Mouse (Mus musculus): Measurements from ENCODE around the gene Dclk2.

The Dclk2 gene

DNA sequence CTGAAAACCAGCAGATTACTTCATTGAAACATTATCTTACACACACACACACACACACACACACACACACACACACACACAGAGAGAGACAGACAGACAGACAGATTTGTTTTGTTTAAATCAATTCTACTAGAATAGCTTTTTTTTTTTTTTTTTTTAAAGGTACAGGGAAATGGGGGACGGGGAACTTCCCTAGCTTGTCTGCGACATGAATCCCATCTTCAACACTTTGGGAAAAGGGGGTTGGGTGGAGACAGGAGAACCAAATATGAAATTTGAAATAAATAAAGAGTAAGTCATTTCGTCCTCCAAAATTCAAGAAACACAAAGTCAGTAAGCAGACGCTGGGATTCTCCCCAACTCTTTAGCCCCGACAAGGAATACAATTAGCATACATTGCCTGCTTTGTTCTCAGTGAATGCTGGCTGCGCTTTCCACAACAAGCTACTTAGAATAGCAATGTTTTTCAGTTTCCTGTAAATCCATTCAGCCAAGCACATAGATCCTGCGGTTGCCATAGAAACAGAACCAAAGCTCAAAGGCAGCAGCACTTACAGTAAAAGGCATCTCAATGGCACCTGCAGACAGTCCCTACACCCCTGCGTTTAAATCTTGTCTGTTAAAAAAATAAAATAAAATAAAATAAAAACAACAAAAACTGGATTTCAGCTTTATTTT, 75.7 kb downstream of the Dclk2 start:
- peak; percentile 54 for DNase-seq (ENCODE audit: low spot score)

DNA sequence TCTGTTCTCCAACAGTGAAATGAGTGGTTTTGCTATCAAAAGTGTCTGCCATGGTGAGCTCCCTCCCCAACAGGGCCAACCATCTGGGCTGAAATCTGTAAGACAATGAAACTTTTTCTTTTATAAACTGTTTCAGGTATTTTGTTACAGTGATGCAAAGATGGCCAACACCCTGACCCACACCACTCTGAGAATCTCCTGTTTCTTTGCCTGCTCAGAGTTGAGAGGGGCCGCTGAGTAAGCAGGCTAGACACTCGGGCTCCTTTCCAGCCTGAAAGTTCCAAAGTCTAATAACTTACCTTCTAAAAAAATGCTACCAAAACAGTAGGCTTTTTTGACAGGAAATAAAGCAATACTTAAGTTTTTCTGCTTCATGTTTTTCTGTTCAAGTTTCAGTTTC, 78.2 kb downstream of the Dclk2 start:
- no peak for DNase-seq (ENCODE audit: low spot score)

DNA sequence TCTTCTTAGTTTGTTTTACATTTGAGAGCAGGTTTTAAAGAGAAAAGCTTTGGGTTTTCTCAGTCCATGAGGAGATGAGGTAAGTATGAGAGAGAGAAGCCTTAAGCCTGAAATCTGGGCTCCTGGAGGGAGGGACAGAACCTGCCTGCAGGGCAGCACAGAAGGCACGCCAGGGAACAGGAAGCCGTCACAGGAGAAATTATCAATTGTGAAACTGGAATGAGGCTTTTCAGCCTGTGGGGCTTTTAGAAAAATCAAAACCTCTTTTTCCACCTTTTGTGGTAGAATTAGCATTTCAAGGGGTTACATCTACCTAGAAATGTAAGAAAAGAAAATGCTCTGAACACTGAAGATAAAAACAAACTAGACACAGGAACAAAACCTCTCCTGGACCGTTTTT, 81.0 kb downstream of the Dclk2 start:
- no peak for DNase-seq (ENCODE audit: low spot score)

DNA sequence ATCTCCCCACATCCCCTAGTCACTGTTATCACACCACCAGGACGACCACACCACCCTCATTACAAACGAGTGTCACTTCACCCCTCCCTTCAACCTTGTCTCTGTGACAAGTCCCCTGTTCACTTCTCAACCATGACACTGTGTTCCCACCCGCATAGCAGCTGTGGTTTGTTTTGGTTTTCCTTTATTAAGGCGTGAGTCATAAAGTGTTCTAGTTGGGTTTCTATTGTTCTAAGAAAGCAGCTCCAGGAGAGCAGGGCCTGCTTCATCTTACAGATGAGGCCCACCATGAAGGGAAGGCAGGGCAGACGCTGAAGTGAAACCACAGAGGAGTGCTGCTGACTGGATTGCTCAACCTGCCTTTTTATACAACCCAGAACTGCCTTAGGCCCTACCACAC, 83.3 kb downstream of the Dclk2 start:
- DNase-seq (ENCODE audit: low spot score): no peak

DNA sequence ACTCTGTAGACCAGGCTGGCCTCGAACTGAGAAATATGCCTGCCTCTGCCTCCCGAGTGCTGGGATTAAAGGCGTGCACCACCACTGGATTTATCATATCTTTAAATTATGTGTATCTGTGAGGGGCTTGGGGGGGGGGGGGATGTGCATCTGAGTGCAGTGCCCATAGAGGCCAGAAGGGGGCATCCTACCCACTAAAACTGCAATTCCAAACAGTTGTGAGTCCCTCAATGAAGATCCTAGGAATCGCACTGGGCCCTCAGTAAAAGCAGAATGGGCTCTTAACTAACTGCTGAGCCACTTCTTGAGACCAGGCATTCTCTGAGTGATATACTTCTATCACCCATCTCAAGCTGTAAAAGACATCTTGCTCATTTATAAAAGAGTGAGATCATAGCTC, 85.5 kb downstream of the Dclk2 start:
- DNase-seq (ENCODE audit: low spot score): no peak

DNA sequence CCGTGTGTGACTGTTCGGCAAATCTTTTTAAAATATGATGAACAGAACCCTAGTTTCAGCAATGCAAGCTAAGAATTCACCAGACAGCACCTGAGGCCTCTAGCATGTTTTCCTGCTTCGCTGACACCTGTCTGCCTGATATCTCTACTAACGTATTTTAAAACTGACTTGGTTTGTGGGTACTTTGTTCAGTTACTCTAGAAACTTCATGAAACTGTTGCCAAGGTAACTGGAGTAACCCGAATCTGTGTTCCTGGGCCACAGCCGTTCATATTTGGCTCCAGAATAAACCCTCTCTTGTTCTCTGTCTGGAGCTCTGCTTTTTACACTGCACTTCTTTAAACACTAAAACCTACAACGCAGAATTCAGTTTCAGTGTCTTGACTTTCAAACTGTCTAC, 86.3 kb downstream of the Dclk2 start:
- DNase-seq (ENCODE audit: low spot score): no peak

DNA sequence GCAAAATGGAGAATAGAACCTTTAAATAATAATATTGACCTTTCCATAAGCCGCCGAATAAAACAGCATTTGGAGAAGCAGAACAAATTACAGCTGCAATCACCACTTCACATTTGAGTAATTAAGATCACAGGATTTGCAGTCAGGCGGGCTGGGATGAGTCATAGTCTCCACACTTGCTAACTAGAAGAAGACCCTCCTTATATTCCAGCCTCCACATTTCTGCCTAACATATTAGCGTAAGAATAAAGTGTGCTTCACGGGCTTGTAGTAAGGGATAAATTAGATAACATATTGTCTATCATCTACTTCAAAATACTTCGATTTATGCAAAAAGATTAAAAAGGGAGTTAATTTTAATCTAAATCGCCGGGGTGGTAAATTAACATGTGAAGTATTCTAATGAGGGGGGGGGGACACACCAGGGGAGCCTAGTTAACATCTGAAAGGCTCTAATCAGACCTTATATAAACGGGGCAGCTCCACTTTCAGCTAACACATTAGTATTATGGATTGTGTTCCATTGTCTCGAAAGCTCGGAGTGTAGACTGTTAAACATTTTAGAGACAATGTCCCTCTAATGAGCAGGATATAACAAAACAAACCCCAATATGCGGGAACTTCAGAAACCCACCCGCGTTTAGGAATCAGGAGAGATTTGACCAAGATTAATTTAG, 87.9 kb downstream of the Dclk2 start:
- DNase-seq (ENCODE audit: low spot score): peak; percentile 37

DNA sequence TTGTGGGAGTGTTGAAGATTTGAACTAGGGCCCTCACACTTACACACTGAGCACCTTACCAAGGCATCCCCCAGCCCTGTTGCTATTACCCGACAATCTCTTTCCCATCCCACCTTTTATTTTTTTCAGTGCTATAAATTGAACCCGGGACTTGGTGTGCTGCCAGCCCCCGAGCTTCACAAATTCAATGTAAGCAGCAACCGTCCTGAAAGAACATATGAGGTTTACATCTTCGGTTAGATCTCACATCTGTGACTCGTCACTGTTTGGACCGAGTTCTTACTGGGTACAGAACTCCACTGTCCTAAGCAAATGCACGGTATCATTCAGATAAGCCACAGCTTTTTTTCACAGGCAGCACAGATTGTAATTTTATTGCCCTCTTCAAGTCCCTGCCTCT, 88.5 kb downstream of the Dclk2 start:
- peak; percentile 58 for DNase-seq (ENCODE audit: low spot score)

DNA sequence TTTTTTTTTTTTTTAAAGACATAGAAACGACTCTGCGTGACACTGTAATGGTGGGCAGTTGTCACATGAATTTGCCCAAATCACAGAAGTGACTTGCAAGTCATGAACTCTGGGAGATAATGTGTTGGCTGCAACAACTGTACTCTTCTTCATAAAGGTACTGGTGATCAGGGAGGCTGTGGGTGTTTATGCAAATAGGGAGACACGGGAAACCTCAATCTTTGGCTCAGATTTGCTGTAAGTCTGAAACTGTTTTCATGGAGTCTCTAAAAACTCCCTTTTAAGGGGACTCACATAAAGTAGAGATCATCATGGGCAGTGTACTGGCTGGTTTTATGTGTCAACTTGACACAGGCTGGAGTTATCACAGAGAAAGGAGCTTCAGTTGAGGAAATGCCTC, 93.1 kb downstream of the Dclk2 start:
- DNase-seq (ENCODE audit: low spot score): no peak

DNA sequence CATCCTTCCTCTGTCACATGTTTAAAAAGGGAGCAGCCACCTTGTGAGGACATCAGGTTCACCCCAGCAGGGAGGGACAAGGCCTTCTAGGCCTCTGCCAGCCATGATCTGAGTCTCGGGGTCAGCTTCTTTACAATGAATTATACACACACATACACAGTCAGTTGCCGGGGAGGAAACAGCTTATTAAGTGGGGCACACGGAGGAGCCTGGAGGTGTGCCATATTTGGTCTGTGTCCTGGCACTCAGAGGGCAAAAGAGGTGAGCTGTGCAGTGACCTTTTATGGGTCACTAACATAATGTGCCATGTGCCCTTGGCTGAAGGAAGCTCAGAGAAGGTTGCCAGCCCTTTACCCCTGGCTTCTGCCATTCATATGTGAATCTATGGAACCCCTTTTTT, 99.3 kb downstream of the Dclk2 start:
- DNase-seq (ENCODE audit: low spot score): no peak

DNA sequence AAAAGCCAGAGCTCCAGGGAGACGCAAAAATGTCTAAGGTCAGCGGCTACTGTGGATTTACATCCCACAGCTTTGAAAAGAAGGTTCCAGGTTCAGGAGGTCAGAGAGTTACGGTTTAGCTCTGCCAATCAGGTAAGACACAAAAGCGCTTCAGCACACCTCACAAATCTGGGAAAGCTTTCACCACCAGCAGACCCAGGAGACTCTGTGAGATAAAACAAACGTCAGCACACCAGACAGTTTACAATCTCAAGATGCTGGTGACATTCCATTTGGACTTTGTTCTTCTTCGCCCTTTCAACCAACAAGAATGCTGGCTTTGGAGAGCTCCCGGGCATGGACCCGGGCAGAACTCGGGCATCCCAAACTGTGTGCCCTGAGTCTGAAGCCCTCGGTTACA, 100.3 kb downstream of the Dclk2 start:
- no peak for DNase-seq (ENCODE audit: low spot score)

DNA sequence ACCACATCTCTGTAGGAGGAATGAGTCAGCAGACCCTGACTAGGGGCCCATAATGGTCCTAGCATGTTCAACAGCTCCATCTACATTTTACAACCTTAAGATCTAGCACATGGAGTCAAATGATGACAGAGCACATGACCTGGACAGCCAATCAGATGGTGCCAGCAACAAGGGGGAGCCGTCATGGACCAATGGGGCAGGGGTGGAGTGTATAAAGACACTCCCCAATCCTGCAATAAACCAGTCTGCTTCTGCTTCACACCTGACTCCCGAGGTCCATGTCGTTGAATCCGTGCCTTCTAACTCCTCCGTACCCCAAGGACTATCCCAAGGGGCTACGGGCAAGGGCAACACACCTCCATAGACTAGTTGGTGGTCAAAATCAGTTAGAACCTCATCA, 101.3 kb downstream of the Dclk2 start:
- DNase-seq (ENCODE audit: low spot score): no peak

DNA sequence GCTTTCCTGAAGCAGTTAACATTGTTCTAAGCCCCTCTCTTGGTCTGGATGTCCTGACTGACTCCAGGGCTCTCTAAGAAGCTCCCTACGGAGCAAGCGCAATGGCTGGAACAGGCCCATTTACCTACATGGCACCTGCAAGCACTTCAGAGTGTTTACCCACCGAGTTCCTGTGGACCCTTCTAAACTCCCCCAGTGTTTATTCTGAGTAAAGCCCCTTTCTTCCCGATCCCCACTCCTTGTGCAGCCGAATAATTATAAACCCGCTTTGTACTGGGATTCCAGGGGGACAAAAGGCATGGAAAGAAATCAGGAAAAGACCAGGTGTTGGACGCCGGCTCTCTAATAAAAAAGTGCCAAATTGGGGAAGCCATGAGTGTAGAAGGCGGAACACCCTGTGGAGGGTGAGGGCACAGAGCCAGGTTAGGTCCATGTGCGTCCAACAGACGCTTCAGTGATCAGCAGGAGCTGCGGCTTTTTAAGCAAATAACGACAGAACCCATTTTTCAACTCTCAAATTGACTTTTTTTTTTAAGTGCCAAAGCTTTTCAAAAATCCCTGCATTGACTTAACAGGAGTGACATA, 102.6 kb downstream of the Dclk2 start:
- no peak for DNase-seq (ENCODE audit: low spot score)

DNA sequence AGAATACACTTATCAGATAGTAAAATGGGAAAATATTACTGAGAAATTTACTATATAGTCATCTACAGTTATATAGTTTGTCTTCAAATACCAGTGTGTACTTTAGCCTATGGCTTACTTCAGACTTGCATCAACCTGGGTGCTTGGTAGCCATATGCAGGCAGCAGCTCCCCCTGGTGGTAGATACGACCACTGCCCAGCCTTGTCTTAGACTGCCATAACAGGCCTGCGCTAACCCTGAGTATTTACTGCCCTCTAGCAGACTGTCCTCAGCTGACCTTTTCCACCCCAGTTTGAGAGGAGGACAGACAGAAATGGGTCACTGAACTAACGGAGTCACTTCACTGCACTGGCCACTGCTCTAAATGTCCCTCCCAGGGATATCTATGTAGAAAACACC, 108.0 kb downstream of the Dclk2 start:
- peak; percentile 81 for DNase-seq (ENCODE audit: low spot score)

DNA sequence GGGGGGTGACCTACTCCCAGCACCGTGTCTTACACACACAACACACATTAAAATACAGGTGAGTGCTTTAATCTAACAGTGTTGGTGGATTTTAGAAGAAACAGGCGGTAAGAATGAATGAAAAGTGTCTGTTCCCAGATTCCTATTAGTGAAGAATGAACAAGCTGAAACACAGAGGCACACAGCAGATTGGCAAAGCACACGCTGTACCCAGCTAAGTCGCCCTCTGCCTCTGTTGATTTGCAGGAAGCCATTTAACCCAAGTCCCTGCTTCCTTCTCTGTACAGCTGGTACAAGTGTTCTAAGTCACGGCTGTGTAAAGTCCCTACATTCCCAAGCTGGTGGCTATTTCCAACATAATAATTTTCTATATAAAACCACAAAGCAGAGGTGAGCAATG, 109.7 kb downstream of the Dclk2 start:
- no peak for DNase-seq (ENCODE audit: low spot score)

DNA sequence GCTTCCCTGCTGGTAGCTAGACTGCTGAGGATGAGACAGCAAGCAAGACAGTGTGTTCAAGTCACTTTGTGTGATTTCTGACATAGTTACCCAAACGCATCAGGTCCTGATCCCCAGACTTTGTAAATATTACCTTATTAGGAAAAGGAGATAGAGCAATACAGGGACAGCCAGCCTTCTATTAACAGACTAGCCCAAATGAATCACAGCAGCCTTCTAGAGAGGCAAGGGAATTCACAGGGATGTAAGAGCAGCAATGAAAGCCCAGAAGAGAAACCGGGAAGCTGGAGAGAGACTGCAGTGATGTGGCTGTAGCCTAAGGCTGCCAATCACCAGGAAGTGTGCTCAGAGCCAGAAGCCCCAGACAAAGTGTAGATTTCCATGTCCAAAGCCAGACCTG, 111.0 kb downstream of the Dclk2 start:
- no peak for DNase-seq (ENCODE audit: low spot score)

DNA sequence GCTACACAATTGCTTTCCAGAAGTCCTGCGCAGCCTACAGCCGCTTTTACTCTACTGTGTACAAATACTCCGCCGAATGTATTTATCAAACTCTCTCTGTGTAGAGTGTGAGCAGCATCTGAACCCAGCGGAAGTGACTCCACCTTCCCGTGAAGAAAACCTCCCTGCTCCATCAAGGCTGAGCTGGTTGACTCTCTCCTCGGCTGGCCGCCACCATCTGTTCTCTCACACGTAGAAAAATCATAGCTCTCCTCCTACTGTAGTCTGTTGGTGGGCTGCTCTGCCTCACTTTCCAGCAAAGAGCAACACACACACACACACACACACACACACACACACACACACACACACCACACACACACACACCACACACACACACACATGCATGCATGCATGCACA, 111.5 kb downstream of the Dclk2 start:
- no peak for DNase-seq (ENCODE audit: low spot score)

DNA sequence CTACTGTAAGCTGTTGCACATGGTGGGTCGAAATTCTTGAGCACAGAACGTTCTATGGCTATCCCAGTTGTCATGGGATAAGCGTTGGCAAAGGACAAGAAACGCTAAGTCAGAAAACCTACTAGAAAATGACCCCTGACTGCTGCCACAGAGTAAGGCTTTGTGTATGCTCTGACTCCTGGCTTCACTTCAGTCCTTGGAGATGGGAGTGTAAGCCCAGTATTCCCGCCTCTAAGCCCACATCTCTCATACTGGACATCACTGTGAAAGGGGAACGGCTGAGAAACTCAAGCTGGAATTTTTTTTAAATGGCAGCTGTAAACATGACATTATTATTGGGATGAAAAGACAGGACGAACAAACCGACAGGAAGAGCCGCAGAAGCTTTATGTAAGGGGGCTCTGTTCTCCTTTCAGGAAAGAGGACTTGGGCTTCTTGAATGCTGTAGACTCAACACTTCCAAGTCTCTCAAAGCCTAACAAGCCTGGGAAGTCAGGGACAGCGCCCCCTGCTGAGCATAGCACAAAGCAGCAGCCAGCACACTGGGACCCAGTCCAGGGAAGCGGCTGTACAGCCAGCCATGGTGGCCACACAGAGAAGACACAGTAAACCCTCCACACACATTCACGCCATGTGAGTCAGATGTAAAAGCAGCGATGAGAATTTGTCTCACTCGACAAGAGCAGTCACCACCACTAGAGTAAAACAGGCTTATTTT, 112.7 kb downstream of the Dclk2 start:
- peak; percentile 63 for DNase-seq (ENCODE audit: low spot score)

DNA sequence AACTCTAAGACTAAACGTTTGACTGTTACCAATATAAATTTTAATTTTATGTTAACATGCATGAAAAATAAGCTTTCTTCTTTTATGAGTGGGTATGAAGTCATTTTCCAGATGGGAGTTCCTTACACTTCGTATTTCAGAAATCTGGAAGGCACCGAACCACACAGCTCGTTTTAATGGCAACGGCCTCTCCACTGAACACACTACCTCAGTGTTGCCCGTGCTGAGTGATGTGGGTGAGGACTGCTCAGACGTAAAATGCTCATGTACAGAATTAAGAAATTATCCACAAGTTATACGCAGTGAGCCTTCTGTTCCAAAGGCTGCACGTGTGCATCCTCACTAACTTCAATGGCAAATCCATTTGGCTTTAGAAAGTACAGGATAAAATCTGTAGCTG, 113.8 kb downstream of the Dclk2 start:
- DNase-seq (ENCODE audit: low spot score): no peak

DNA sequence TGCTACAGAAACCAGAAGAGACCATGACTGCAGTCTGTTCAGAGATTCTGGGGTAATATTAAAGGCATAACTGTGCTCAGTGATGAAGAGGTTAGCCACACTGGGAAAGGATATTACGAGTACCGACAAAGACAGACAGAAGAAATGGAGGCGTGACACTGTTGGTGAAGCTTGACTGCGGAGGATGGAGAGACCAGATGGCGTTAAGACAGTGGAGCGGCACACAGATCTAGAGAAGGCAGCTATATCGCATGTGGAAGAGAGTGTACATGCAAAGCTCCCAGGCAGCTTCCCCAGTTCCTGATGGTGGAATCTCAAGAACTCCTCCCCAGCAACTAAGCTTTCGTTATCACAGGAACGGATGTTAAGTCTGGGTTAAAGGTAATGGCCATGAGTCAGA, 116.4 kb downstream of the Dclk2 start:
- peak; percentile 69 for DNase-seq (ENCODE audit: low spot score)

DNA sequence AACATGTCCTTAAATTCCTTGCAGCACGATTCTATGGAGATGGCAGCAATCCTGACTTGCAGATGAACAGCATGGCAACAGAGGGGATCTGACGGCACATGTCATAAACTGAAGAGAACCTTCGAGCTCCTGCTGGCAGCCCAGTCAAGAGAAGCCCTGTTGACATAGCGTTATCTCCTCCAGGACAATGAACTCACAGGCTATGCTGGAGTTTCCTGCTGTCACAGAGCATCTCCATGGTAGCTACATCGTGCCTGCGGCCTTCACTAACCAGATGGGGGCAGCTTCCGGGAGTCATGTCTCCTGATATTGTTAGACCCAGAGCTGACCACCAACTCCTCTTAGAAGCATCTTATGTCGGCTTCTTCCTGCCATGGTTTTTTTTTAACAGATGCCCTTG, 117.8 kb downstream of the Dclk2 start:
- DNase-seq (ENCODE audit: low spot score): no peak

DNA sequence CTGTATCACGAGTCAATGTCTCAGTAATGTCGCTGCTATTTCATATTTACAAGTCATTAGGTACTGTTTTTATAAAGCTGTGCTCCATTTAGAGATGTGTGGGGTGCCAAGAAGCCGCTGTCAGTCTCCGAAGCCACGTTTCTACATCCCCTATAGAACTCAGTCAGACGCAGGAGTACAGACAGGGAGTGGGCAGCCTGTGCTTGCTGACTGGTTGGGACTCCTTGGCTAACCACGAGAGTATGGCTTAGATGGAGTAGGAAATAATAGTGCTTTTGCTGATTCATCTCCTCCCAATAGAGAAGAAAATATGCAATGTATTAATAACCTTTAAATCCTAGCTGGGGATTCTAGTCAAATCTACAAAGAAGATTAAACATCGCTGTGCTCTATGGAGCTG, 119.8 kb downstream of the Dclk2 start:
- DNase-seq (ENCODE audit: low spot score): no peak

DNA sequence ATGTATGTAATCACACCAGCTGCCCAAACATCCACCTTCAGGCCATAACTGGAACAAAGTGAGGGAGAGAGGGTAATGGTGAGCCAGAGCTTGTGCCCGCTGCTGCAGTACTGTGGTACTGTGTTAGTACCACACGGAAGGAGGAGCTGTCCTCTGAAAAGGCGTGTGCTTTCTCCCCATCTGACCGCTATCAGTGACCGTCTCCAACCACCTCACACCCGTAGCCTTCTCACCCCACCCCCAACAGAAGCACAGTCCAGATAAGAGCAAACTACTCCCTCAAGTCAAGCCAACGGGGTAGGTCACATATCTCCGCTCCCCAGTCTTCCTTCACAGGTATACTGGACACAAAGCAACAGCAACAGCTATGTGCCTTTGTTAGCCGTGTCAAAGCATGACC, 121.6 kb downstream of the Dclk2 start:
- DNase-seq (ENCODE audit: low spot score): no peak

Data from layer of hippocampus, adult 11-12 months (tissue).